Mouse (Mus musculus) bone marrow, adult 2 months (tissue): ENCODE measurements around the gene Gm45618. TPM values are rescaled to one million over a fixed set of nuclear protein-coding genes. Genes with fewer than 3 reads are reported as not detected.
"Not testable (repeated sequence)": the region's sequence is repeated elsewhere in the genome, so short reads cannot be mapped to it uniquely, and the experiment has no call there.

Experiments
- H3K27ac ChIP-seq: fragments of 200-500 bp; 2 replicates; pipeline ENCODE4 v1.5.1; 2012; ENCODE audit warnings: low read depth, mild to moderate bottlenecking, control low read depth, inconsistent platforms, low read length; ENCODE audit not compliant: control insufficient read depth, poor library complexity, insufficient read depth
- H3K4me1 ChIP-seq: fragments of 200-500 bp; 2 replicates; pipeline ENCODE4 v1.6.1; 2011; ENCODE audit warnings: low read length; ENCODE audit not compliant: control insufficient read depth, insufficient read depth
- H3K4me3 ChIP-seq: fragments of 200-500 bp; replicated peaks from 2 replicates; pipeline ENCODE3; 2011; ENCODE audit warnings: mild to moderate bottlenecking, low read depth, low read length, control low read depth; ENCODE audit not compliant: control insufficient read depth
- CTCF ChIP-seq: fragments of 200-500 bp; IDR thresholded peaks from 2 replicates; pipeline ENCODE4 v1.5.1; 2011; ENCODE audit warnings: low read length, control low read depth; ENCODE audit not compliant: control insufficient read depth, insufficient read depth
- POLR2A ChIP-seq: fragments of 200-500 bp; IDR thresholded peaks from 2 replicates; pipeline ENCODE4 v1.6.1; 2011; ENCODE audit warnings: low read depth, mild to moderate bottlenecking, control low read depth, low read length, borderline replicate concordance; ENCODE audit not compliant: control insufficient read depth
- WGBS: fragments of 180-500 bp; shearing (Covaris S2); methylation state at CpG from one replicate; pipeline ENCODE4 v1.1.7; 2018; 5-methylcytosine and 5-hydroxymethylcytosine counted together
- polyA plus RNA-seq: library from polyadenylated mRNA; stranded (reverse); fragments of >200 nt; gene quantifications from 2 replicates; pipeline ENCODE4 v1.2.4, GENCODE M21; 2011; ENCODE audit warnings: low replicate concordance; ENCODE audit not compliant: missing spikeins, insufficient read depth, insufficient read length

Gm45618 gene
- polyA plus RNA-seq = not detected in 2 replicates

GRCm38 (mm10) chr7:142120629-142121028, at the start of gene Gm45618:
Gene Gm45618, minus strand, starts transcription at chr7:142120729.
- not testable (repeated sequence) for H3K27ac ChIP-seq, H3K4me3 ChIP-seq, H3K4me1 ChIP-seq
- 79% methylated on average over 1 of the region's 1 CpGs for WGBS

GRCm38 (mm10) chr7:142169836-142170235, 49.3 kb upstream of the Gm45618 start:
- 43% methylated on average over 3 of the region's 3 CpGs for WGBS
- Histone ChIP-seq H3K27ac (no peak overlapping the region), H3K4me1 (no peaks in the 10 kb centered on the region), H3K4me3 (no peak overlapping the region)
- no peak for TF ChIP-seq CTCF
- TF ChIP-seq POLR2A = no peak

- H3K4me3 ChIP-seq, H3K27ac ChIP-seq, H3K4me1 ChIP-seq: not testable (repeated sequence)
Measured at GRCm38 (mm10) chr7:142165639-142166038, 45.1 kb upstream of the Gm45618 start, which contains the start of gene Gm4553. Gene Gm4553, minus strand, starts transcription at chr7:142165739.

GRCm38 (mm10) chr7:142159366-142159765, 38.8 kb upstream of the Gm45618 start:
- WGBS = 88% methylated on average over 3 of the region's 3 CpGs
- no peak for TF ChIP-seq CTCF
- no peak for TF ChIP-seq POLR2A
- no peak overlapping the region for H3K4me3 ChIP-seq
- H3K27ac ChIP-seq = no peak overlapping the region
- no peaks in the 10 kb centered on the region for H3K4me1 ChIP-seq

GRCm38 (mm10) chr7:142157013-142157412, 36.5 kb upstream of the Gm45618 start, which contains the start of gene Gm29735:
Gene Gm29735, minus strand, starts transcription at chr7:142157113.
- H3K4me3 ChIP-seq, H3K4me1 ChIP-seq, H3K27ac ChIP-seq: not testable (repeated sequence)
- 19% methylated on average over 2 of the region's 2 CpGs for WGBS

GRCm38 (mm10) chr7:142155308-142155707, 34.8 kb upstream of the Gm45618 start:
- Histone ChIP-seq H3K4me3 (no peak overlapping the region), H3K27ac (no peak overlapping the region), H3K4me1 (no peaks in the 10 kb centered on the region)
- WGBS = 2% methylated on average over 1 of the region's 1 CpGs
- TF ChIP-seq POLR2A (no peak), CTCF (no peak)

GRCm38 (mm10) chr7:142152191-142152590, 31.7 kb upstream of the Gm45618 start:
- WGBS = 76% methylated on average over 4 of the region's 4 CpGs
- H3K4me3 ChIP-seq = no peak overlapping the region
- H3K27ac ChIP-seq = no peak overlapping the region
- TF ChIP-seq POLR2A (no peak), CTCF (no peak)
- H3K4me1 ChIP-seq = no peaks in the 10 kb centered on the region

- Histone ChIP-seq H3K4me3 (no peak overlapping the region), H3K27ac (no peak overlapping the region), H3K4me1 (no peaks in the 10 kb centered on the region)
- no peak for TF ChIP-seq POLR2A
- no peak for TF ChIP-seq CTCF
Measured at GRCm38 (mm10) chr7:142148633-142149032, 28.1 kb upstream of the Gm45618 start.

GRCm38 (mm10) chr7:142146033-142146432, 25.5 kb upstream of the Gm45618 start:
- Histone ChIP-seq H3K4me1 (no peaks in the 10 kb centered on the region), H3K4me3 (no peak overlapping the region), H3K27ac (no peak overlapping the region)
- no peak for TF ChIP-seq POLR2A
- no peak for TF ChIP-seq CTCF
- 5% methylated on average over 1 of the region's 1 CpGs for whole genome bisulfite sequencing
